Mouse (Mus musculus): Measurements from ENCODE around the gene Bard1.

The Bard1 gene

GRCm38 (mm10) chr1:71055454-71055853, 47.5 kb downstream of the Bard1 start:
- DNase-seq (ENCODE audit: extremely low read depth, insufficient read length, low spot score) = no peak

GRCm38 (mm10) chr1:71052756-71053155, 50.2 kb downstream of the Bard1 start:
- no peak for DNase-seq (ENCODE audit: extremely low read depth, insufficient read length, low spot score)

DNA sequence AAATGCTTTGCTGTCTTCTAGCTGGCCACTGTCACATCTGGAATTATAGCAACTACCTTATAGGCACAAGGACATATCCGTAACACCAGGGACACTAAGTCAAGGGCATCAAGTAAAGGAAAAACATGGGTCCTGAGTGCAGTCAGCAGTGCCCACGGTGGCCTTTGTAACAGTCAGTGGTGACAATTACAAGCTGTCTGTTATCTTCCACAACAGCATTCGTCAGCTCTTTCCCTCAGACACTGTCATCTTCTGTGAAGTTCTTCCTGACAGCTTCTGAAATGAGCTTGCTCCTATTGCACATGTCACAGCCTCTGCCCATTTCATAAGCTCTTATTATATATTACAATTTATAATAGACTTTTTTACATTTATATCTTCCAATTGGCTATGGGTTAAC, 50.7 kb downstream of the Bard1 start:
- no peak for DNase-seq (ENCODE audit: extremely low read depth, insufficient read length, low spot score)

GRCm38 (mm10) chr1:71045141-71045540, 57.8 kb downstream of the Bard1 start:
- DNase-seq (ENCODE audit: extremely low read depth, insufficient read length, low spot score) = no peak

- DNase-seq (ENCODE audit: extremely low read depth, insufficient read length, low spot score) = no peak
Measured at GRCm38 (mm10) chr1:71043951-71044350, 59.0 kb downstream of the Bard1 start.

DNA sequence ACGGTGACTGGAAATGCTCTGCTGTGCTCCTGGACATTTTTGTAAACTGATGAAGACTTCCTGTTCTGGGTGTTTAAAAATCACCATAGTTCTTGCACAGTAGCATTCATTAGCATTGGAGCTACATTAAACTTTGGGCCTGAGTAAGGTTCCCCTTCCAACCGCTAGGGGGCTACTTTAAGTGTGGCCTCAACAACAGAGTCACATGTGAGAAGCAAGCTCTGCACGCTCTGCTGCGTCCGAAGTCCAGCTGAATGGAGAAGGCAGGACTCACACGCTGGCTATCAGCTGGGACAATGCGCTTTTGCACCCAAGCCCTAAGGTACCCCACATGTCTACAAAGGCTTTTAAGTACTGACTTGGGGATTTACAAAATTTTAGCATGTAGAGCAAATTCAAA, 65.9 kb downstream of the Bard1 start:
- peak; percentile 41 for DNase-seq (ENCODE audit: extremely low read depth, insufficient read length, low spot score)

DNA sequence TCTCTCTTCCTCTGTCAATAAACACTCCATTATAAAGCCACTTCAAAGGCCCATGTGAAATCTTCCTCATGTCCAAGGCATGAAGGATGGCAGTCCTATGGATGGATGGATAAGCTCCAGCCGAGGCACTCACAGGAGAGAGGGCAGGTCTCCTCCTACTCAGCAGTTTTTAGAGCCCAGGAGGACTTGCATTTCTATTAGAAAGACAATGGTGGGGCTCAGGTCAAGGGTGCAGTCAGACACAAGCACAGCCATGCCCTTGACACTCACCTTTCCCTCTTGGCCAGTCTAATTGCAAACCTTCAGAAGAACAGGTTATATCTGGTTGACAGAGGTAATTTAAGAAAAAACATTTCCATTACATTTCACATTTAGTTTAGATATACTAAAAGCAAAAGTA, 67.4 kb downstream of the Bard1 start:
- DNase-seq (ENCODE audit: extremely low read depth, insufficient read length, low spot score) = no peak

DNA sequence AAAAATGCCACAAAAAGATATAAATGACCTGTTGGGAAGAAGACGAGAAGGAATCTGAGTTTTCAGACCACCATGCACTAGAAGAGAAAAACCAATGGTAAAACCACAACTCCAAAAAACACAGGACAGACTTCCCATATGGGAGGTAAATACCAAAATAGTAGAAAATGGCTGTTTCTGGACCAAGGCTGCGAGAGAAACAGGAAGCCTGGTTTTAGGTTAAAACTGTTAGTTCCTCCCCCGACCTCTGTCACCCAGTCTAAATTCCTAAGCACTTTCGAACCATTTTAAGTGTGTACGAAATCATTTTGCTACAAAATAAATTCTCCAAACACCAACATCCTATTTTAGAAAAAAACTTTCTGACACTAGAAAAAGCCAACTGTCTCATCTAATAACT, 80.2 kb downstream of the Bard1 start:
- no peak for DNase-seq (ENCODE audit: extremely low read depth, insufficient read length, low spot score)

DNA sequence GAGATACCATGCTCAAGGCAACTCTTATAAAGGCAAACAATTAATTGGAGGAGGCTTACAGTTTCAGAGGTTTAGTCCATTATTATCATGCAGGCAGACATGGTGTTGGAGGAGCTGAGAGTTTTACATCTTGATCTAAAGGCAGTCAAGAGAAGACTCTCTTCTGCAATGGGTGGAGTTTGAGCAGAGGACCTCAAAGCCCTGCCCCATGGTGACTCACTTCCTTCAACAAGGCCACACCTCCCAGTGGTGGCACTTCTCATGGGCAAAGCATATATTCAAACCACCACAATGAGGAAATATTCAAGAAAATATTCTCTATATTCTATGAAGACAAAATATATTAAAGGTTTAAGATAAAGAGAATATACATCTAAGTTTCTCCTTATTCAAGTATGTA, 88.6 kb downstream of the Bard1 start:
- no peak for DNase-seq (ENCODE audit: extremely low read depth, insufficient read length, low spot score)

- no peak for DNase-seq (ENCODE audit: extremely low read depth, insufficient read length, low spot score)
Measured at GRCm38 (mm10) chr1:71005998-71006397, 96.9 kb downstream of the Bard1 start.

- DNase-seq (ENCODE audit: extremely low read depth, insufficient read length, low spot score) = peak; percentile 67
Measured at GRCm38 (mm10) chr1:71004177-71004576, 98.8 kb downstream of the Bard1 start.

DNA sequence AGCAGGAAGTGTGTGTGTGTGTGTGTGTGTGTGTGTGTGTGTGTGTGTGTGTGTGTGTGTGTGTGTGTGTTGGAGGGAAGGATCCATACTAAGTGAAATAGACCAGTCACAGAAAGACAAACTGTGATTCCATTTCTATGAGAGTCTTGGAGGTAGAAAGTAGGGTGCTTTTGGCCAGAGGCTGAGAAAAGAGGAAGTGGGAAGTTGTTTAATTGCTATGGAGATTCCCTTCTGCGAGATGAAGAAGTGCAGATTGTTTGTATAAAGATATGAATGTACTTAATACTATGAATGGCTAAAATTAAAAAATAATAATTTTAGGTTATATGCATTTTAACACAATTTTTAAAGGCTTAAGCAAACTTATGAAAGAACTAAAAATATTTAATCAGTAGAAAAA, 99.2 kb downstream of the Bard1 start:
- DNase-seq (ENCODE audit: extremely low read depth, insufficient read length, low spot score) = no peak

GRCm38 (mm10) chr1:70997377-70997993, 105.5 kb downstream of the Bard1 start:
- no peak for DNase-seq (ENCODE audit: extremely low read depth, insufficient read length, low spot score)

DNA sequence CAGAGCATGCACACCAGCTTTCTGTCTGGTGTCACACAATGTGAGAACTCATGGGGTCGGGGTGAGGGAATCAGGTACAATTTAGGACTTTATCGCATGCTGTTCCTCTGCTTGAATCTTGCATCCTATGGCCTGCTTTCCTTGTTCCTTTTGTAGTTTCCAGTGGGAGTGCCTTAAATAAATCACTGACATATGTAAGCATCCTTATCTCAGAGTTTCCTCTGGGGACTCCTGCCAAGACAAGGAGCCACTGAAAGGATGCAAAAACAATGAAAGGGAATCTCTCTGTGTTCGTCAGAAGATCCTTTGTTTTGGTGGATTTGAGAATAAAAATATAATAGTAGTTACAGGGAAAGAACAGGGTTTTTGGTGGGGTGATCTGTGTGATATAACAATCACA, 106.2 kb downstream of the Bard1 start:
- no peak for DNase-seq (ENCODE audit: extremely low read depth, insufficient read length, low spot score)
